Mouse (Mus musculus): ENCODE measurements at regions not wholly inside any gene's neighbourhood (a gene's known extent, or its start where the extent isn't known, plus 50 kb on each side); places are given as distances from the start of the nearest gene placed in this dataset.
A peak's percentile ranks its signal among the peaks of the same experiment; 100 is the strongest.

- 14% methylated on average over 6 of the region's 6 CpGs for WGBS
- ATAC-seq (ENCODE audit: low FRiP score, low TSS enrichment) = peak; percentile 91; the same call in 1 of the 2 replicates
- no peak overlapping the region for H3K9ac ChIP-seq (replicated peaks; ENCODE audit: low read length)
Measured at GRCm38 (mm10) chr5:51168206-51168605, 399.3 kb downstream of the Ppargc1a start.

GRCm38 (mm10) chr5:51156901-51157300, 410.6 kb downstream of the Ppargc1a start:
- no peak overlapping the region for H3K27ac ChIP-seq (ENCODE audit: low read length)
- 0 out of 2 replicates have a peak, but pooled peaks cover 5% of the 10 kb centered on the region for H3K4me1 ChIP-seq (ENCODE audit: insufficient read depth, low read length)
- H3K4me3 ChIP-seq (ENCODE audit: low read length) = no peak overlapping the region
- no peaks in the 10 kb centered on the region for H3K9me3 ChIP-seq (ENCODE audit: low read length)
- ATAC-seq (ENCODE audit: low FRiP score, low TSS enrichment) = no peak
- H3K36me3 ChIP-seq (ENCODE audit: insufficient read depth, low read length) = no peaks in the 10 kb centered on the region
- H3K9ac ChIP-seq (replicated peaks; ENCODE audit: low read length) = no peak overlapping the region
- no peaks in the 10 kb centered on the region for H3K27me3 ChIP-seq (ENCODE audit: insufficient read depth, low read length)
- no peak overlapping the region for H3K4me2 ChIP-seq (replicated peaks; ENCODE audit: low read depth, low read length)
- WGBS = 56% methylated on average over 3 of the region's 3 CpGs

More at GRCm38 (mm10) chr5:51168206-51168605, 399.3 kb downstream of the Ppargc1a start:
- no peak overlapping the region for H3K4me2 ChIP-seq (replicated peaks; ENCODE audit: low read depth, low read length)
- H3K9me3 ChIP-seq (ENCODE audit: low read length) = no peaks in the 10 kb centered on the region
- 0 out of 2 replicates have a peak overlapping the region, but pooled peaks have one; percentile 5 for H3K27ac ChIP-seq (ENCODE audit: low read length)
- H3K4me3 ChIP-seq (ENCODE audit: low read length) = no peak overlapping the region
- H3K4me1 ChIP-seq (ENCODE audit: insufficient read depth, low read length) = peaks cover 13% of the 10 kb centered on the region
- no peaks in the 10 kb centered on the region for H3K27me3 ChIP-seq (ENCODE audit: insufficient read depth, low read length)
- no peaks in the 10 kb centered on the region for H3K36me3 ChIP-seq (ENCODE audit: insufficient read depth, low read length)

- no peak for ATAC-seq (ENCODE audit: low FRiP score, low TSS enrichment)
- Histone ChIP-seq H3K4me1 (ENCODE audit: insufficient read depth, low read length) (no peaks in the 10 kb centered on the region), H3K9ac (replicated peaks; ENCODE audit: low read length) (no peak overlapping the region), H3K36me3 (ENCODE audit: insufficient read depth, low read length) (no peaks in the 10 kb centered on the region), H3K27ac (ENCODE audit: low read length) (no peak overlapping the region), H3K4me3 (ENCODE audit: low read length) (no peak overlapping the region), H3K4me2 (replicated peaks; ENCODE audit: low read depth, low read length) (no peak overlapping the region), H3K9me3 (ENCODE audit: low read length) (no peaks in the 10 kb centered on the region), H3K27me3 (ENCODE audit: insufficient read depth, low read length) (no peaks in the 10 kb centered on the region)
- 72% methylated on average over 4 of the region's 4 CpGs for WGBS
Measured at GRCm38 (mm10) chr5:51144842-51145241, 422.7 kb downstream of the Ppargc1a start.

- 69% methylated on average over 6 of the region's 6 CpGs for WGBS
- H3K4me2 ChIP-seq (replicated peaks; ENCODE audit: low read depth, low read length) = no peak overlapping the region
- no peaks in the 10 kb centered on the region for H3K36me3 ChIP-seq (ENCODE audit: insufficient read depth, low read length)
- H3K27me3 ChIP-seq (ENCODE audit: insufficient read depth, low read length) = no peaks in the 10 kb centered on the region
- no peak overlapping the region for H3K4me3 ChIP-seq (ENCODE audit: low read length)
- ATAC-seq (ENCODE audit: low FRiP score, low TSS enrichment) = no peak
- H3K9me3 ChIP-seq (ENCODE audit: low read length) = no peaks in the 10 kb centered on the region
- no peaks in the 10 kb centered on the region for H3K4me1 ChIP-seq (ENCODE audit: insufficient read depth, low read length)
- H3K9ac ChIP-seq (replicated peaks; ENCODE audit: low read length) = no peak overlapping the region
- no peak overlapping the region for H3K27ac ChIP-seq (ENCODE audit: low read length)
Measured at GRCm38 (mm10) chr5:51125091-51125490, 442.4 kb downstream of the Ppargc1a start.

GRCm38 (mm10) chr5:51110006-51110405, 457.5 kb downstream of the Ppargc1a start:
- Histone ChIP-seq H3K27ac (ENCODE audit: low read length) (no peak overlapping the region), H3K9ac (replicated peaks; ENCODE audit: low read length) (no peak overlapping the region), H3K4me3 (ENCODE audit: low read length) (no peak overlapping the region), H3K36me3 (ENCODE audit: insufficient read depth, low read length) (no peaks in the 10 kb centered on the region), H3K27me3 (ENCODE audit: insufficient read depth, low read length) (no peaks in the 10 kb centered on the region), H3K4me1 (ENCODE audit: insufficient read depth, low read length) (no peaks in the 10 kb centered on the region), H3K4me2 (replicated peaks; ENCODE audit: low read depth, low read length) (no peak overlapping the region), H3K9me3 (ENCODE audit: low read length) (no peaks in the 10 kb centered on the region)
- WGBS = 74% methylated on average over 4 of the region's 4 CpGs
- no peak for ATAC-seq (ENCODE audit: low FRiP score, low TSS enrichment)

GRCm38 (mm10) chr5:51108737-51109136, 458.8 kb downstream of the Ppargc1a start:
- 67% methylated on average over 1 of the region's 1 CpGs for WGBS
- H3K4me2 ChIP-seq (replicated peaks; ENCODE audit: low read depth, low read length) = no peak overlapping the region
- H3K9me3 ChIP-seq (ENCODE audit: low read length) = no peaks in the 10 kb centered on the region
- H3K9ac ChIP-seq (replicated peaks; ENCODE audit: low read length) = no peak overlapping the region
- no peaks in the 10 kb centered on the region for H3K4me1 ChIP-seq (ENCODE audit: insufficient read depth, low read length)
- H3K27ac ChIP-seq (ENCODE audit: low read length) = no peak overlapping the region
- H3K4me3 ChIP-seq (ENCODE audit: low read length) = no peak overlapping the region
- H3K36me3 ChIP-seq (ENCODE audit: insufficient read depth, low read length) = no peaks in the 10 kb centered on the region
- no peak for ATAC-seq (ENCODE audit: low FRiP score, low TSS enrichment)
- H3K27me3 ChIP-seq (ENCODE audit: insufficient read depth, low read length) = no peaks in the 10 kb centered on the region

GRCm38 (mm10) chr5:51108181-51108580, 459.3 kb downstream of the Ppargc1a start:
- no peak for ATAC-seq (ENCODE audit: low FRiP score, low TSS enrichment)
- Histone ChIP-seq H3K36me3 (ENCODE audit: insufficient read depth, low read length) (no peaks in the 10 kb centered on the region), H3K27ac (ENCODE audit: low read length) (no peak overlapping the region), H3K4me1 (ENCODE audit: insufficient read depth, low read length) (no peaks in the 10 kb centered on the region), H3K27me3 (ENCODE audit: insufficient read depth, low read length) (no peaks in the 10 kb centered on the region), H3K4me3 (ENCODE audit: low read length) (no peak overlapping the region), H3K4me2 (replicated peaks; ENCODE audit: low read depth, low read length) (no peak overlapping the region), H3K9me3 (ENCODE audit: low read length) (no peaks in the 10 kb centered on the region), H3K9ac (replicated peaks; ENCODE audit: low read length) (no peak overlapping the region)
- 72% methylated on average over 1 of the region's 1 CpGs for WGBS

- no peak for ATAC-seq (ENCODE audit: low FRiP score, low TSS enrichment)
- Histone ChIP-seq H3K4me1 (ENCODE audit: insufficient read depth, low read length) (no peaks in the 10 kb centered on the region), H3K27ac (ENCODE audit: low read length) (no peak overlapping the region), H3K4me3 (ENCODE audit: low read length) (no peak overlapping the region), H3K36me3 (ENCODE audit: insufficient read depth, low read length) (no peaks in the 10 kb centered on the region), H3K9me3 (ENCODE audit: low read length) (no peaks in the 10 kb centered on the region), H3K4me2 (replicated peaks; ENCODE audit: low read depth, low read length) (no peak overlapping the region), H3K9ac (replicated peaks; ENCODE audit: low read length) (no peak overlapping the region), H3K27me3 (ENCODE audit: insufficient read depth, low read length) (no peaks in the 10 kb centered on the region)
- WGBS = 80% methylated on average over 3 of the region's 3 CpGs
Measured at GRCm38 (mm10) chr5:51099902-51100301, 467.6 kb downstream of the Ppargc1a start.

- Histone ChIP-seq H3K4me1 (ENCODE audit: insufficient read depth, low read length) (peaks cover 30% of the 10 kb centered on the region), H3K27me3 (ENCODE audit: insufficient read depth, low read length) (no peaks in the 10 kb centered on the region), H3K4me3 (ENCODE audit: low read length) (no peak overlapping the region), H3K9ac (replicated peaks; ENCODE audit: low read length) (no peak overlapping the region), H3K36me3 (ENCODE audit: insufficient read depth, low read length) (no peaks in the 10 kb centered on the region), H3K9me3 (ENCODE audit: low read length) (no peaks in the 10 kb centered on the region), H3K4me2 (replicated peaks; ENCODE audit: low read depth, low read length) (no peak overlapping the region), H3K27ac (ENCODE audit: low read length) (peak overlapping the region; percentile 47; the same call in 1 of the 2 replicates)
- peak; percentile 91 for ATAC-seq (ENCODE audit: low FRiP score, low TSS enrichment)
- WGBS = 34% methylated on average over 8 of the region's 8 CpGs
Measured at GRCm38 (mm10) chr5:51072674-51073468, 494.7 kb downstream of the Ppargc1a start.

- no peak overlapping the region for H3K4me3 ChIP-seq (ENCODE audit: low read length)
- WGBS = 27% methylated on average over 2 of the region's 2 CpGs
- H3K9ac ChIP-seq (replicated peaks; ENCODE audit: low read length) = no peak overlapping the region
- H3K27ac ChIP-seq (ENCODE audit: low read length) = no peak overlapping the region; the same call in 1 of the 2 replicates
- no peak overlapping the region for H3K4me2 ChIP-seq (replicated peaks; ENCODE audit: low read depth, low read length)
- H3K36me3 ChIP-seq (ENCODE audit: insufficient read depth, low read length) = no peaks in the 10 kb centered on the region
- no peaks in the 10 kb centered on the region for H3K27me3 ChIP-seq (ENCODE audit: insufficient read depth, low read length)
- peak; percentile 44; the same call in 1 of the 2 replicates for ATAC-seq (ENCODE audit: low FRiP score, low TSS enrichment)
- H3K4me1 ChIP-seq (ENCODE audit: insufficient read depth, low read length) = peaks cover 30% of the 10 kb centered on the region
- H3K9me3 ChIP-seq (ENCODE audit: low read length) = no peaks in the 10 kb centered on the region
Measured at GRCm38 (mm10) chr5:51072146-51072545, 495.4 kb downstream of the Ppargc1a start.

All from kidney, embryonic 16.5 days (tissue).